Mouse (Mus musculus): ENCODE results near the gene Cdk11b. TPM values are rescaled to one million over a fixed set of nuclear protein-coding genes. Genes with fewer than 3 reads are reported as not detected.
A peak's percentile ranks its signal among the peaks of the same experiment; 100 is the strongest.

The Cdk11b gene
- 50.2 and 53.9 TPM in 2 replicates for polyA plus RNA-seq (2015; fragmentation: Nextera tagmentation; extraction: Ambion mirVana)

- peak within 1 kb of the TSS; percentile 63 for H3K4me2 ChIP-seq (replicated peaks)
- H3K27me3 ChIP-seq (replicated peaks) = no peaks in the 10 kb centered on the region
- H3K27ac ChIP-seq = peak within 1 kb of the TSS; percentile 90
- peaks cover 12% of the 10 kb centered on the region; the same call in 1 of the 2 replicates for H3K36me3 ChIP-seq
- H3K9ac ChIP-seq = peak within 1 kb of the TSS; percentile 85
- peaks cover 3% of the 10 kb centered on the region; the same call in 1 of the 2 replicates for H3K4me1 ChIP-seq (replicated peaks)
- peak; percentile 100 for ATAC-seq
- H3K4me3 ChIP-seq (replicated peaks) = peak within 1 kb of the TSS; percentile 100
- H3K9me3 ChIP-seq = no peaks in the 10 kb centered on the region
- WGBS = under 1% methylated on average over 84 of the region's 84 CpGs
Measured at GRCm38 (mm10) chr4:155624338-155625291, at the start of gene Cdk11b. Cdk11b (plus strand) TSS chr4:155624854.

GRCm38 (mm10) chr4:155574931-155575330 lies 49.7 kb upstream of the Cdk11b start:
- peaks cover 6% of the 10 kb centered on the region for H3K4me1 ChIP-seq (replicated peaks)
- no peak overlapping the region for H3K4me2 ChIP-seq (replicated peaks)
- 87% methylated on average over 11 of the region's 11 CpGs for WGBS
- no peak overlapping the region for H3K27ac ChIP-seq
- H3K27me3 ChIP-seq (replicated peaks) = no peaks in the 10 kb centered on the region
- peaks cover 7% of the 10 kb centered on the region; the same call in 1 of the 2 replicates for H3K36me3 ChIP-seq
- ATAC-seq = no peak
- no peak overlapping the region for H3K9ac ChIP-seq
- H3K4me3 ChIP-seq (replicated peaks) = no peak overlapping the region
- H3K9me3 ChIP-seq = no peaks in the 10 kb centered on the region

GRCm38 (mm10) chr4:155575521-155575920 lies 49.1 kb upstream of the Cdk11b start:
- Histone ChIP-seq H3K27ac (no peak overlapping the region), H3K4me2 (replicated peaks) (no peak overlapping the region), H3K9ac (no peak overlapping the region), H3K27me3 (replicated peaks) (no peaks in the 10 kb centered on the region), H3K4me3 (replicated peaks) (no peak overlapping the region), H3K4me1 (replicated peaks) (peaks cover 4% of the 10 kb centered on the region), H3K36me3 (peaks cover 7% of the 10 kb centered on the region; the same call in 1 of the 2 replicates), H3K9me3 (no peaks in the 10 kb centered on the region)
- 93% methylated on average over 8 of the region's 8 CpGs for WGBS
- no peak for ATAC-seq

- H3K9ac ChIP-seq = no peak overlapping the region
- no peaks in the 10 kb centered on the region for H3K9me3 ChIP-seq
- ATAC-seq = no peak
- no peak overlapping the region for H3K4me3 ChIP-seq (replicated peaks)
- H3K4me1 ChIP-seq (replicated peaks) = no peaks in the 10 kb centered on the region; the same call in 1 of the 2 replicates
- H3K4me2 ChIP-seq (replicated peaks) = no peak overlapping the region
- H3K27me3 ChIP-seq (replicated peaks) = no peaks in the 10 kb centered on the region
- H3K27ac ChIP-seq = no peak overlapping the region
- 91% methylated on average over 9 of the region's 9 CpGs for WGBS
- H3K36me3 ChIP-seq = peaks cover 7% of the 10 kb centered on the region; the same call in 1 of the 2 replicates
Measured at GRCm38 (mm10) chr4:155577132-155577531, 47.5 kb upstream of the Cdk11b start.

- no peaks in the 10 kb centered on the region for H3K9me3 ChIP-seq
- no peak overlapping the region for H3K4me3 ChIP-seq (replicated peaks)
- 78% methylated on average over 5 of the region's 5 CpGs for WGBS
- H3K4me2 ChIP-seq (replicated peaks) = no peak overlapping the region
- H3K27ac ChIP-seq = no peak overlapping the region
- peaks cover 7% of the 10 kb centered on the region; the same call in 1 of the 2 replicates for H3K36me3 ChIP-seq
- no peak for ATAC-seq
- no peak overlapping the region for H3K9ac ChIP-seq
- H3K4me1 ChIP-seq (replicated peaks) = no peaks in the 10 kb centered on the region; the same call in 1 of the 2 replicates
- H3K27me3 ChIP-seq (replicated peaks) = no peaks in the 10 kb centered on the region
Measured at GRCm38 (mm10) chr4:155577741-155578140, 46.9 kb upstream of the Cdk11b start.

- Histone ChIP-seq H3K9ac (no peak overlapping the region), H3K4me1 (replicated peaks) (no peaks in the 10 kb centered on the region), H3K27me3 (replicated peaks) (no peaks in the 10 kb centered on the region), H3K4me2 (replicated peaks) (no peak overlapping the region), H3K27ac (no peak overlapping the region), H3K4me3 (replicated peaks) (no peak overlapping the region), H3K9me3 (no peaks in the 10 kb centered on the region), H3K36me3 (peaks cover 8% of the 10 kb centered on the region; the same call in 1 of the 2 replicates)
- WGBS = 85% methylated on average over 7 of the region's 7 CpGs
- no peak for ATAC-seq
Measured at GRCm38 (mm10) chr4:155578336-155579125, 46.1 kb upstream of the Cdk11b start.

- no peak overlapping the region for H3K27ac ChIP-seq
- 31% methylated on average over 1 of the region's 1 CpGs for WGBS
- no peak overlapping the region for H3K4me3 ChIP-seq (replicated peaks)
- ATAC-seq = 0 out of 2 replicates have a peak, but pooled peaks have one; percentile 56
- no peak overlapping the region for H3K4me2 ChIP-seq (replicated peaks)
- no peaks in the 10 kb centered on the region for H3K27me3 ChIP-seq (replicated peaks)
- H3K9me3 ChIP-seq = no peaks in the 10 kb centered on the region
- no peaks in the 10 kb centered on the region for H3K4me1 ChIP-seq (replicated peaks)
- peaks cover 24% of the 10 kb centered on the region for H3K36me3 ChIP-seq
- no peak overlapping the region for H3K9ac ChIP-seq
Measured at GRCm38 (mm10) chr4:155580420-155580819, 44.2 kb upstream of the Cdk11b start.

- H3K9me3 ChIP-seq = no peaks in the 10 kb centered on the region
- peaks cover 19% of the 10 kb centered on the region for H3K36me3 ChIP-seq
- no peak for ATAC-seq
- H3K4me2 ChIP-seq (replicated peaks) = no peak overlapping the region
- no peak overlapping the region for H3K27ac ChIP-seq
- H3K27me3 ChIP-seq (replicated peaks) = no peaks in the 10 kb centered on the region
- no peak overlapping the region for H3K9ac ChIP-seq
- 89% methylated on average over 6 of the region's 6 CpGs for WGBS
- no peak overlapping the region for H3K4me3 ChIP-seq (replicated peaks)
- H3K4me1 ChIP-seq (replicated peaks) = no peaks in the 10 kb centered on the region
Measured at GRCm38 (mm10) chr4:155582279-155582905, 42.3 kb upstream of the Cdk11b start.

- Histone ChIP-seq H3K27ac (no peak overlapping the region), H3K9ac (no peak overlapping the region), H3K4me1 (replicated peaks) (no peaks in the 10 kb centered on the region), H3K36me3 (peaks cover 28% of the 10 kb centered on the region), H3K4me2 (replicated peaks) (no peak overlapping the region), H3K4me3 (replicated peaks) (no peak overlapping the region), H3K27me3 (replicated peaks) (no peaks in the 10 kb centered on the region), H3K9me3 (no peaks in the 10 kb centered on the region)
- 94% methylated on average over 5 of the region's 5 CpGs for WGBS
- ATAC-seq = no peak
Measured at GRCm38 (mm10) chr4:155589356-155589755, 35.3 kb upstream of the Cdk11b start.

GRCm38 (mm10) chr4:155591012-155591719 lies 33.5 kb upstream of the Cdk11b start:
- Histone ChIP-seq H3K4me1 (replicated peaks) (no peaks in the 10 kb centered on the region), H3K9ac (no peak overlapping the region), H3K36me3 (peaks cover 18% of the 10 kb centered on the region; the same call in 1 of the 2 replicates), H3K4me2 (replicated peaks) (no peak overlapping the region), H3K9me3 (no peaks in the 10 kb centered on the region), H3K27ac (no peak overlapping the region), H3K4me3 (replicated peaks) (no peak overlapping the region), H3K27me3 (replicated peaks) (no peaks in the 10 kb centered on the region)
- 76% methylated on average over 7 of the region's 7 CpGs for WGBS
- no peak; the same call in 1 of the 2 replicates for ATAC-seq

- no peak overlapping the region for H3K27ac ChIP-seq
- no peak overlapping the region for H3K4me2 ChIP-seq (replicated peaks)
- no peaks in the 10 kb centered on the region for H3K9me3 ChIP-seq
- H3K27me3 ChIP-seq (replicated peaks) = no peaks in the 10 kb centered on the region
- no peaks in the 10 kb centered on the region for H3K4me1 ChIP-seq (replicated peaks)
- 45% methylated on average over 1 of the region's 1 CpGs for WGBS
- H3K4me3 ChIP-seq (replicated peaks) = no peak overlapping the region
- no peak overlapping the region for H3K9ac ChIP-seq
- no peak for ATAC-seq
- H3K36me3 ChIP-seq = 0 out of 2 replicates have a peak, but pooled peaks cover 7% of the 10 kb centered on the region
Measured at GRCm38 (mm10) chr4:155593780-155594179, 30.9 kb upstream of the Cdk11b start.

Measured in intestine, embryonic 15.5 days (tissue).